Mouse (Mus musculus) heart, adult 9 months (tissue): Measurements from ENCODE around the gene Lrcol1.

ENCODE experiments used
- DNase-seq, 2 experiments: peaks; one replicate each; pipeline ENCODE4 v3.0.0; 2022; ENCODE audit warnings: low spot score in 2 of 2

The Lrcol1 gene

DNA sequence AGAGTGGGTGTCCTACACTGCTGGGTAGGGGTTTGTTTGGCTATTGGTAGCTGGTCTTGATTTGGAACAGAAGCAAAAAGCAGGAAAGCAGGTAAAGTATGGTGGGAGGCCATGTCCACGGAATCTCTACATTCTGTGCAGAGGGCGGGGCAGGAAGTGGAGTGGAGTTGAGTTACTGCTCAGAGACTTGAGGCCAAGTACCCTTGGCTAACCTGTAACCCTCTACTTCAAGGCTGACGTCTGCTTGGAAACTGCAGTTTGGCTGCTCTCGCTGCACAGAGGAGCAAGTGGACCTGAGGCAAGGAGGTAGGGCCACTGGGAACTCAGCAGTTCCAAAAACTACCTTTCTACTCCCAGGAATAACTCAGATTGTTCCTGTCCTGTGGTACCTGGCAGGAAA lies at the start of gene Lrcol1:
TSS of gene Lrcol1 (plus strand) at position 207 of the 400 bp plus-strand sequence.
- no peak for DNase-seq

DNA sequence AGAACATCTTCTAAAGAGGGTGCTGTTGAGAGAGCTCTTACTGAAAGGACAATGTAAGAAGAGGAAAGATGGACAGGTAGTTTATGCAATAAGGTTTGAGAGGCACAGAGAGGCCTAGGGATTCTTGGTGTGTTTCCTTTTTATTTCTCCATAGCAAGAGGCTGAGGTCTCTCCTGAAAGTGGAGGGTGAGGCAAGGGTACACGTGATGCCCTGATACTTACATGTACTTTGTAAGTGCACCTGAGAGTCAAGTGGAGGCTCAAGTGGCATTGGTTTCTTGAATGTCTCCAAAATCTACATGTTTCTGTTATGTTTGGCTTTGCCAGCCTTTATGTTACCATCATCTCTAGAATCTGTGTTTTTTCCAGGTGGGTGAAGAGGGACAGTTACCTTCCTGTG lies 47.9 kb upstream of the Lrcol1 start:
- DNase-seq: no peak

DNA sequence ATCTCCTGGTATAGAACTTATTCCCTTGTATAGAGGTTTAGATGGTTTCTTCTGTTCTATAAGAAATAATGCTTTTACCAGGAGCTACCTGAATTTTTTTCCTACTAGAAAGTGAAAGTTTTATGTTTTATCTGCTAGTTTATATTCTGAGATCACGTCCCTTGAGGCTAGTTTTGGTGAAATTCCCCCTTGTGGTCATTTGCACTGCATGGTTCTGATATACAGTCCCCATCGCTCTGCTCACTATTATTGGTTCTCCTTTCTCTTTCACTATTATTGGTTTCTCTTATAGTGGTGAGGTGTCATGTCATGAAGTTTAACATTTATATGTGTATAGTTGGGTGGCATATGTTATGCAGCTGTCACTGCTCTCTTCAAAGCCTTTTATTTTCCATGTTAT lies 43.9 kb upstream of the Lrcol1 start:
- no peak for DNase-seq

DNA sequence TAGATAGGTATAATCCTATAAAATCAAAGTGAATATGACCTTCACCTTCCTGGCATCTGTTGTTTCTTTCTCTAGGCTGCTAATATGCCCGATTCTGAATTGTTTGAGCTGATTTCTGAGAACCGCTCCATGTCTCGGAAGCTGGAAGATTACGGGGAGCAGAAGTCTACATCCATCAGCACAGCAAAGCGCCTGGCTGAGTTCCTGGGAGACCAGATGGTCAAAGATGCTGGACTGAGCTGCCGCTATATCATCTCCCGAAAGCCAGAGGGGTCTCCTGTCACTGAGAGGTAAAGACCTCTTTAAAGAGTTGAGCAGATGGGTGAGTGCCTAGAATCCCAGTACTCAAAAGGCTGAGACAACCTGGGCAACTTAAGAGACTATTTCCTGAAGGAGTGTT lies 35.7 kb upstream of the Lrcol1 start:
- DNase-seq: no peak

DNA sequence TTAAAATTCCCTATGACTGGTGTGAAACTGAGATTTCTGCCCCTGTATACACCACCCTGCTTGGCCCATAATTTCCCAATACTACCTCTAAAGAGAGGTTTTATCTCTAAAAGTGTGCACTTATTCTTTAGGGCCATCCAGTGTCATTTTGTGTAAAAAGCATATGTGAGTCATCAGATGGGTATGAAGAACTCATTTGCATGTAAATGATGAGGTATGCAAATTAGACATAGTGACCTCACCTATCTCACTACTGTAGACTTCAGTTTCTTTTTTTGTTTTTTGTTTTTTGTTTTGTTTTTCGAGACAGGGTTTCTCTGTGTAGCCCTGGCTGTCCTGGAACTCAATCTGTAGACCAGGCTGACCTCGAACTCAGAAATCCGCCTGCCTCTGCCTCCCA lies 31.4 kb upstream of the Lrcol1 start:
- DNase-seq: no peak

DNA sequence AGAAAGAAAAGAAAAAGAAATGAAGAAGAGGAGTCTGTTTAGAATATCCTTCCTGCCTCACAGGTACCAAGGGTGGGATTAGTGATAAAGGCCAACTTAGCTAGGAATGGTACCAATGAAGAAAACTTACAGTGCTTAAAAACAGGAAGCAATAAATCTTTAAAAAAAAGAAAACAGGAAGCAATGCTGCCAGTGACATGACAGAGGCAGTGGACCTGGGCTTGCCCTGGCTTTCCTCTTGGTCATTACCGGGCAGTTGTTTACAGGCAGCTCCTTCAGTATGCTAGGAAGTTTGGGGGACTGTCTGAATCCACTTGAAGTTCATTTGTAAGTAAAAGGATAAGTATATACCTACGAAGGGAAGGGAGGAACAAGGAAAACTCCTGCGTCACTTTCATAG lies 14.0 kb upstream of the Lrcol1 start:
- no peak for DNase-seq

DNA sequence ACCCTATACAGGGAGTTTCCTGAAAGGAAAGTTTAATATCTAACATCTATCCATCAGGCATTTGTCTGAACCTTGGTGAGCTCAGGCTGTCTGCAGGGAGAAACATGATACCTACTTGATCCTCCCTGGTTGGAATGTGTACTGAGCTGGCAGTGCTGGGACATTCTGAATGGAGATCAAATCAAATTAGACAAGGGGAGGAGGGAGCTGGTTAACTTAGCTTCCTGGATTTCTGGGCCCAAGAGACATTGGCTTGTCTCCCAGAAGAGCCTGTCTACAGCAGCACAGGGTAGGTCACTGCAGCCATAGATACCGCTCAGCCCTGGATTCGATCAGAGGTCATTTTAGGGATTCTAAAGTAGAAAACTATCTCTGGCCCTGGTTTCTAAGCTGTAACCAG lies 5.7 kb upstream of the Lrcol1 start:
- peak; percentile 12 to 23 for DNase-seq

DNA sequence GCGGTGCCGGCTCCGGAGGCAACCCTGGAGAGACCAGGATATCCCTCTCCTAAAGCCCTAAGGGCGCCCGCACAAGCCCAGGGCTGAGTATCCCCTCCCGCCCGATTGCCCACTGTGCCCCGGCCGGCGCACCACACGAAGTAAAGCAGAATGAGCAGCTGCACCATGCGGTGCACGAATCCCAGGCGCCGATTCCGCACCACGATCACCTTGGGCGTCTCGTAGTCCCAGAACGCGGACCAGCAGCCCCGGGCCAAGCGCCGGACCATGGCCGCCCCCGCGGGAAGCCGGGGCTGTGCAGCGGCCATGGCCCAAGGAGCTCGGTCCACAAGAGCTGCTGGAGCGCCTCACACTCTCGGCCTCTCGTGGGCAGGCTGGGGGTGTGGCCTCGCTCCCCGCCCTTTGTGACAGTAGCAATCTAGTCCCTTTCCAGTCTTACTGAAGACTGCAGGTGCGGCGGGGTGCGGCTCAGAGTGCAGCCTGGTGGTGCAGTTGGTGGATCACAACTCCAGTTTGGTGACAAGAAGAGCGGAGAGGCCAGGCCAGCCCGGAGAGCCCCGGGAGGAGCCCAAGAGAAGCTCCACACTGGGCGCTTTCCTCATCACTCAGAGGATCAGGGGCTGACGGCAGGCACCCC lies 1.8 kb upstream of the Lrcol1 start, which contains the start of gene P2rx2:
TSS of gene P2rx2 (minus strand) at position 565 of the 637 bp plus-strand sequence.
- no peak for DNase-seq

DNA sequence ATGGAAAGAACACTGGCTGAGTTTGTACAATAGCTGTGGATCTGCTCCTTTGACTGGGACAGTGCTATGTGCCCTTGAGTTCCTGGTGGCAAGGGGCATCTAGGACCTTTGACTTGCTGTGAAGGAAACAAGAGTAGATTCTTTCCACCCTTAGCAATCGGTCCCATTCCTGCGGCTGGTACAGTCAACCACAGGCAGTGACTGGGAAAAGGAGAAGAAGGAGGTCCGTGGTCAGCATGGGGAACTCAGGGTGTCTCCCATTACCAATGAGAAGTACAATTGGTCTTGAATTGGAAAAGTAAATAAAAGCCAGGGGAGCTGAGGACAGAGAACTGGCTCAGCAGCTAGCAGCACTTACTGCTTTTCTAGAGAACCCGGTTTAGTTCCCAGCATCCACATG lies 1.0 kb downstream of the Lrcol1 start:
- no peak for DNase-seq

DNA sequence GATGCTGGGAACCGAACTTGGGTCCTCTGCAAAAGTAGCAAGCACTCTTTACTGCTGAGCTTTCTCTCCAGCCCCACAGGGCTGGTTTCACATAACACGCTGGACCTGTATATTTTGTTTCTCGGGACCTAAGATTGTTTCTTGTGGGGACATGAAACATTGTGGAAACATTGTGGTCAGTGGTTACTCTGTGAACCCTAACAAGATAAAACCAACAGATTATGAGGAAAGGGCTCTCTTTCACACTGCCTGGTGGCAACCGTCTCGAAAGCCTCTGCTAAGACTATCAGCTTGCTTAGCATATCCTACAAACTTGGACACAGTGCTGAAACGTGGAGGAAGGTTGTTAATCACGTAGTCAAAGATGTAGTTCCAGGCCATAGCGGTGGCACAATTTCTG lies 2.5 kb downstream of the Lrcol1 start:
- no peak for DNase-seq

DNA sequence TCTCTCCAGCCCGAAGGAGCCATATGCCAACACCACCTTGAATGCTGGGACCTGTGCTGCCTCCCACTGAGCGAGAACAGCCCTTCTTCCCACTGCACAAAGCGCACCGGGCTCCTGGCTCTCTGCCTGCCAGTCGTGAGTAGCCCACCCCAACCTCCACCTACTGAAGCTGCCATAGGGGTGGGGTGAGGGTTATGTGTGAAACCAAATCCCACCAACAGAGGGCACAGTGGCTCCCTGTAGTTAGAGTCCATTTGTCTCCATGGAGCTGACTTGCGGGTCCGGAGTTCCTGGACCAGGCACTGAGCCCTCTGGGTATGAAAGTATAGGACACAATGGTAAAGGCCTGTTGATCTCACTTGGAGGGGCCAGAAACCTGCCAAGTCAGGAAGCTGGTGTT lies 10.2 kb downstream of the Lrcol1 start:
- no peak for DNase-seq

DNA sequence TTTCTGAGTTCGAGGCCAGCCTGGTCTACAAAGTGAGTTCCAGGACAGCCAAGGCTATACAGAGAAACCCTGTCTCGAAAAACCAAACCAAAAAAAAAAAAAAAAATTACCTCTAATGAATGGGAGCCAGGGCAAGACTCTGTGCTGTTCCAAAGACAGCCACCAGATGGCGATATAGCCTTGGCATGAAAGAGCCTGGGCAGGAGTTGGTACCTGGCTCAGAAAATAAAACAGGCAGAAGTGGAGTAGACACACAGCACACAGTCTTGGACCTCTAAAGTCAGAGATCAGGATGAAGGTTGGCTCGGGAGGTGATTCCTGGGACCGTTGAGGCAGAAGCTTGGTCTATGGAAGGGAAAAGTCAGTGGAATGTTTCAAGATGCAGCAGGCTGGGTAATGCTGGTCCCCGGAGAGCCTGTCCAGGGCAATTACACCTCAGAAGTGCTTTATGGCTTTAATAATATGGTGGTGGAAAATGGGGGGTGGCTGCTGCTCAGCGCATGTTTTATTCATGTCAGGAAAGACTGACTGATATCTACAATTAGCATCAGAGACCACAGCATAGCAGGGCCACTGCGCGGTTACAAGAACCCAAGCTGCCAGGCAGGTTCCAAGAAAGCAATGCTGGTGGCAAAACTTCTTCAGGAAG lies 13.1 kb downstream of the Lrcol1 start:
- peak; percentile 28 to 63 for DNase-seq

DNA sequence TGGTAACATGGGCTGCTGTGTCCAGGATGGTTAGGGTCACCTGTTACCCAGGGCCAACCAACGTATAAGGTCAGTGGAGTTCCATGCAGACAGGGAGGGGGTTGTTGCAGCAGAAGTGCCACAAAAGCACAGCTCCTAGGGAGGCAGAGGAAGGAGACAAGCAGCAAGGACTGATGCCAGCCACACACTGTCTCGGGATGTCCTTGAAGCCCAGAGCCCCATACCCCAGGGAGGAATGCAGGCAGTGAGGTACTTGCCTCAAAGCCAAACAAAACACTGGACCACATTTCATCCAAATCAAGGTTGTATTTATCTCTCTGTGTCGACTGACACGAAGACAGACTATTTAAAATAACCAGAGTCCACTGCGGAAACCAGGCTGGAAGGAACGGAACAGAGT lies 16.9 kb downstream of the Lrcol1 start:
- DNase-seq: no peak

DNA sequence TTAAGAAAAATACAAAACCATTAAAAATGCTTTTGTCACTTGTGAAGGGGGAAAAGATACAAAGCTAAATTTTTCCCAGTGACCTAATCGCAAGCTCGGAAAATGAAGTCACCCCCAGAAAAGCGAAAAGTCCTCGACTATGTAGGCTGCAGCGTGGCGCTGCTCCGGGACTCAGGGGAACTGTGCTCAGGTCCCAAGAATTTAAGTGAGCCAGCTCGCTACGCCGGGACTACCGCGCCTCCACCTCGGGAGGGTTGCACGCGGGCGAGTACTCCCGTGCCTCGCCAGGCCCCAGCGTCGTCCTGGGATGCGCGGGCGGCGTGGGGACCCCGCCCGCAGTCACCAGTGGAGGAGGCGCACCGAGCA lies 18.3 kb downstream of the Lrcol1 start:
- no peak for DNase-seq

DNA sequence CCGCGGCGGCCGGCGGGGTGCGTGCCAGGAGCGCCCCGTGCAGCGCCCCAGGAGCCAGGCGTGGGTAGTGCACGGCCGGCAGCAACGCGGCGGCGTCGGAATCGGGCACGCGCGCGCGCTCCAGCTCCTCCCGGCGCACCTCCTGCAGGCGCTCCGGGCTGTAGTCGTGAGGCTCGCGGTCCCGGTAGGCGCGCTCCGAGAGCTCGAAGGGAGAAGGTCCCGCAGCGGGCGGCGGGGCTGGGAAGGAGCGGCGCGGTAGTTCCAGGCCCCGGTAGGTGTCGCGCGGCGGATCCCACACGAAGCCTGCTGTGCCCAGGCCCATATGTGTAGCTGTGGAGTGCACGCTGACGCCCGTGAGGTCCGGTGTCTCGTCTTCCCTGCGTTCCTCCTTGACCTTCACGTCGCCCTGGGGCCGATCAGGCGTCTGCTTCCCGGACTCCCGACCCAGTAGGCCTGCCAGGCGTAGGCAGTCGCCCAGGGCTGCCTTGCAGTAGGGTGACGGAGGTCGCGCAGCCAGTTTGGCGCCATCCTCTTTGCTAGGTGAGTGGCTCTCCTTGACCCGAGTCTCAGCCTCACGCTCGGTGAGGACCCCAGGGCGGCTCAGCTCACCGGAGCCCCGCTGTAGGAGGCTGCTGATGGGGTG lies 18.8 kb downstream of the Lrcol1 start:
- DNase-seq: peak; percentile 56 to 68

DNA sequence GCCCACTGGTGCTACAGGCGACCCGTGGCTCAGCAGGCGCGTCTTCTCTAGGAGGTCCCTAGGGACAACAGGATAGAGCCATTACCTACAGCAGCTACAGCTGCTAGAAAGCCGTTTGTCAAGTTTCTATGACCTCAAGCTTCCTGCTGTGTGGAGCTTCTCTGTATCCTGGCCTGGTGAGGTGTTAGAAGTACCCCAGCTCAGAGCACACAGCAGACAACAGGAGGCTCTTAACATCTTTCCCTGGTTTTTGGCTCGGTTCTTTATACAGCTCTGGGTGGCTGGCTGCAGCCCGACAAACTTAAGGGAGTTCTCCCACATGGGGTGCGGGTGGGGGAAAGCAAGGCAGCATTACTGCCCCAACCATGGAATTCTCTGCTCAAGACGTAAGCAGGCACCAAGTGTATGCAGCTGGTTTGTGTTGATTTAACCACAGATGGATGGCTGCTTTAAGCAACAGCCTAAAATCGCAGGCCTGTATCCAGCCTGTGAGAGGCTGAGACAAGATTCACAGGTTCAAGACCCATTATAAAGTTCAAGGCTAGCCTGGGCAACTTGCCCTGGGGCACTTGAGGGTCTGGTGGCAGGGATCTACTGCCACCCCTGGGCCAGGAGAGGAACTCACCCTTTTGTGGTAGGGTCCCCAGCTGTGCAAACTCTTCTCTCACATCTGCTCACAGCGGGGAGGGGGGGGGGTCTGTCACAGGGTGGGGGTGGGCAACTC lies 19.5 kb downstream of the Lrcol1 start:
- DNase-seq: no peak

DNA sequence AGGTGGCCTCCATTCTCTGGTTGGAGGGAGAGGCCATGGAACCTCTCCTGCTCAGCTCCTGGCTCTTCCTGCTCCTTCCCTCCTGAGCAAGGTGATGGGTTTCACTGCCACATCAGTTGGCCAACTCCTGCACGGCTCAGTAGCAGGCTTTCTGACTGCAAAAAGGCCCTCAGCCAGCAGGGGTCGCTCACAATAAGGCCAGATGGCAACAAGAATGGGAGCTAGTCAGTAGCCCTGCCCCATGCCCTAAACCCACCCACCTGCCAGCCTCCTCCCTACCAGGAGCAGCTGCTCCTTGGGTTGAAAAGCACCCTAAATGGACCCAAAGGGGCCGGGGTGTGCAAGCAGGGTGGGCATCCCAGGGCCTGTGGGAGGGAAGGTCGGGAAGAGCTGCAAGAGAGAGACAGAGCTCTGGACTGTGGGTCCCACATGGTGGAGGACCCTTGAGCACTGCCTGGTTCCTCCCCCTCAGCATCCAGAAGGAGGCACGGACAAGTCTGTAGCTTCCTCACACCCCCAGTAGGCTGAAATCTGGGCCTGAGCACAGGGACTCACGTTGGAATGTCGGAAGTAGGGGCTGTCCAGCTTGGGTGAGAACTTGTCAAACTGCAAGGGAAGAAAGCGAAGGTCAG lies 32.4 kb downstream of the Lrcol1 start:
- peak in 1 of 2 experiments; percentile 45 for DNase-seq

DNA sequence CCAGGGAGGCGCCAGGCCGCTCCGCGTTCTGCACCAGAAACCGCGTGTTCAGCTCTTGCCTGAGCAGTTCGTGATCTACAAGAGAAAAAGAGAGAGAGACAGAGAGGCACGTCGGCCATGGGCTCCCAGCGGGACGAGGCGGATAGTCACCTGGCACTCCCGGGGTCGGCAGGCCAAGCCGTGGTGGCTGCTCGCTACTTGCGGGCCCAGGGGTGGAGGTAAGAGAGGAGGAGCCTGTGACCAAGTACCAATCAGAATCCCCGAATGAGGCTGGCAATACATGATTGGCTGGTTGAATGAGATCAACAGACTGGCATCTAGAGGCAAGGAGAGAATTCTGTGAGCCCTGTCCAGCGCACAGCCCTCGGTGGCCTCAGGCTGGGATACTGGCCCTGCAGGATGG lies 33.7 kb downstream of the Lrcol1 start:
- no peak for DNase-seq

DNA sequence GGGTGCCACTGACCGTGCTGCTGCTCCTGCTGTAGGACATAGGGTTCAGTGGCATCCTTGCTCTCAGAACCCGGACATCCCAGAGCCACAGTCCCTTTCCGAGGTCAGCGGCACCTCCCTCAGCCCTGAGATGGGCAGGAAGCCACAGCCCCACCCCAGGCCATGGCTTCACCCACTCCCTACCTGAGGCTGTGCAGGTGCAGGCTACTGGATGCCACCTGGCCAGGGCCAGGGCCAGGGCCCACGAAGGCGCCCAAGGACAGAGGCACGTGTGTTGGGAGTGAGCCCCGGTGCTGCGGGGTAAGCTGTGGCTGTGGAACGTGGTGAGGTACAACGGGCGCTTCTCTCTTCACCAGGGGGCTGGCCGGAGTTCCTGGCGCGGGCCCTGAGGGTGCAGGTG lies 34.6 kb downstream of the Lrcol1 start:
- no peak for DNase-seq

DNA sequence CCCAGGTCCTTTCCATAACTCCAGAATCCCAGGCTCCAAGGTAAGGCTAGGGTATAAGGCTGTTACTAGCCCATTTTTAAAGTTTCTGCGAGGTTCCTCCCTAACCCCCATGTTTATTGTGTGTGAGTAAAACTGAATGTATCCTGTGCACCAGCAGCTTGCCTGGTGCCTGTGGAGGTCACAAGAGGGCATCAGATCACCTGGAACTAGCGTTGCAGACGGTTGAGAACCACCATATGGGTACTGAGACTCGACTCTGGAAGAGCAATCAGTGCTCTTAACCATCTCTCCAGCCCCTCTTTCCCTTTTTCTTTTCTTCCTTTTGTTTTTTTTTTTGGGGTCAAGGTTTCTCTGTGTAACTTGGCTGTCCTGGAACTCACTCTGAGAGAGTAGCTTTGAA lies 35.3 kb downstream of the Lrcol1 start:
- DNase-seq: no peak

DNA sequence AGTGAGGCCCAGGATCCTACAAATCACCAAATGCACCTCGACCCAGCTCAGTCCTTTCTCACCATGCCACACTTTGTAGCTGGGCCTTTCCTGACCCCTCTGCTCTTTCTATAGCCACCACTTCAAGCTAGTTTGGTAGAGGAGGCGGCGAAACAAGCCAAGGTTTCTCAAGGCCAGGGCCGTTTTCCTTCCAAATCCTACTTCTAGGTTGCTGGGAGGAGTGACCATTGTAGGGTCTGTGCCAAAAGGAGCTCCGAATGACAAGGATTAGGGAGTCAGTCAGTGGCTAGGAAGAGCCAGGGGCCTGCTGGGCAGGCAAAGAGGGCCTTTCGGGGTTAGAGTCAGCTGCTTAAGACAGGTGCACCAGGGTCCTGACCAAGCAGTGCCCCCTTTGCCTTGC lies 40.0 kb downstream of the Lrcol1 start:
- DNase-seq: no peak

DNA sequence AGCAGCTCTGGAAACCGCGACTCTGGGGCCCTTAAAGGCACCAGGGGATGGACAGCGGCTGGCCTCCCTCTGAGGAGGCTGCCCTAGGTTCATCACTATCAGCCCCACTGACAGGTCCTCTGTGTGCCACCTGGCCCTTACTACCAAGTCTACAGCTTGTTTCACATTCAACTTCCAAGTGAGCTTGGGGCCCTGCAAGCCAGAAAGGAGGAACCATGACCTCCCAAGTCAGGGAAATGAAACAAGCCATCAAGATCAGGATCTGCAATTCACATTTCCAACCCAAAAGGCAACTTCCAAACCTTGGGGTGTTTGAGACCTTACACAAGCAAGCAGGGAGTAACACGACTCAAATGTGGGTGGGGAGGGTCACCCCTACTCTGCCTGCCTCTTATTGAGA lies 40.7 kb downstream of the Lrcol1 start:
- no peak for DNase-seq
